Mouse (Mus musculus) liver, postnatal 0 days (tissue): ENCODE results near the gene Kcnk13. TPM values are rescaled to one million over a fixed set of nuclear protein-coding genes. Genes with fewer than 3 reads are reported as not detected.

Experiments used
- ATAC-seq: fragments of 200-750 bp; cut with Nextera tagmentation; 2 replicates; pipeline ENCODE4 v1.8.0; 2017; ENCODE audit warnings: mild to moderate bottlenecking, moderate library complexity
- DNase-seq: peaks from one replicate; pipeline ENCODE4 v3.0.0-alpha.2; 2016
- H3K27ac ChIP-seq: fragments of 300-500 bp; sonication (generic); 2 replicates; pipeline ENCODE4 v1.5.1; 2014; ENCODE audit warnings: antibody characterized with exemption, moderate library complexity, mild to moderate bottlenecking, low read depth
- H3K27me3 ChIP-seq: fragments of 300-500 bp; sonication (generic); 2 replicates; pipeline ENCODE4 v1.6.1; 2014; ENCODE audit warnings: low read length, control low read depth, mixed read lengths; ENCODE audit not compliant: insufficient read depth
- H3K36me3 ChIP-seq: fragments of 300-500 bp; sonication (generic); replicated peaks from 2 replicates; pipeline ENCODE4 v1.6.1; 2014; ENCODE audit warnings: mild to moderate bottlenecking, control low read depth, low read length, moderate library complexity, mixed read lengths; ENCODE audit not compliant: insufficient read depth
- H3K4me1 ChIP-seq: fragments of 300-500 bp; sonication (generic); 2 replicates; pipeline ENCODE4 v1.6.1; 2014; ENCODE audit warnings: antibody characterized with exemption, mild to moderate bottlenecking, control low read depth; ENCODE audit not compliant: insufficient read depth
- H3K4me2 ChIP-seq: fragments of 300-500 bp; sonication (generic); 2 replicates; pipeline ENCODE4 v1.6.1; 2014; ENCODE audit warnings: low read depth, mild to moderate bottlenecking, low read length, moderate library complexity, mixed read lengths
- H3K4me3 ChIP-seq: fragments of 300-500 bp; sonication (generic); 2 replicates; pipeline ENCODE4 v1.5.1; 2014; ENCODE audit warnings: low read depth, low read length
- H3K9ac ChIP-seq: fragments of 300-500 bp; sonication (generic); replicated peaks from 2 replicates; pipeline ENCODE4 v1.6.1; 2014; ENCODE audit warnings: mild to moderate bottlenecking, moderate library complexity
- H3K9me3 ChIP-seq: fragments of 300-500 bp; sonication (generic); 2 replicates; pipeline ENCODE4 v1.6.1; 2016; ENCODE audit warnings: mild to moderate bottlenecking, control low read depth, low read length, mixed read lengths
- CTCF ChIP-seq: sonication (generic); IDR thresholded peaks from 2 replicates; pipeline ENCODE4 v1.5.1; 2016; ENCODE audit warnings: antibody characterized with exemption, low read depth
- EP300 ChIP-seq: IDR thresholded peaks from 2 replicates; pipeline ENCODE4 v1.6.1; 2016; ENCODE audit warnings: antibody characterized with exemption, low read depth, mild to moderate bottlenecking
- WGBS: fragments of 180-500 bp; shearing (Covaris S2); extraction: QIAGEN DNeasy Blood & Tissue Kit; methylation state at CpG from one replicate; pipeline ENCODE4 v1.1.7; 2014; ENCODE audit not compliant: insufficient replicate concordance; 5-methylcytosine and 5-hydroxymethylcytosine counted together
- polyA plus RNA-seq: library from polyadenylated mRNA; unstranded; fragments of >200 nt; fragmentation: Nextera tagmentation; extraction: Ambion mirVana; gene quantifications from 2 replicates; pipeline ENCODE4 v1.2.1, GENCODE M21; 2015

Kcnk13 gene
- polyA plus RNA-seq, 1 experiment from 2014 or later = 1.3 TPM

DNA sequence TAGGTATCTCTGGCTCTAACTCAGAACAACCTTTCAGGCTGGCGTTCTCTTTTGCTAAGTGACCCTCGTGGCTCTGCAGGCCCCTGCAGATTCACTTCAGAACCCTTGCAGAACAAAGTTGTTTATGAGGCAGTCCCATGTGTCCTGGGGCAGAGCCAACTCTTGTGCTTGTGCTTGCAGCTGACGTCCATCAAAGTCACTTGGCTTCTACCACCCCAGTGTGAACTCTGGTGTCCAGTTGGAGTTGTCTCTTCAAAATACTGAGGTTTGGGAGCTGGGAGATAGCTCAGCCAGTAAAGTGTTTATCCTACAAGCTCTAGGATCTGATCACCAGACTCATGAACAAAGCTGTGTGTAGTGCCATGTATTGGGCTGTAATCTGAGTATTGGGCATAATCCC lies 37.6 kb downstream of the Kcnk13 start:
- Histone ChIP-seq H3K9ac (no peak overlapping the region), H3K36me3 (no peaks in the 10 kb centered on the region), H3K27me3 (no peaks in the 10 kb centered on the region), H3K4me1 (0 out of 2 replicates have a peak, but pooled peaks cover 2% of the 10 kb centered on the region), H3K9me3 (no peaks in the 10 kb centered on the region), H3K4me2 (no peak overlapping the region), H3K4me3 (no peak overlapping the region), H3K27ac (no peak overlapping the region)
- DNase-seq (no peak), ATAC-seq (no peak)
- no peak for TF ChIP-seq EP300
- TF ChIP-seq CTCF = no peak
- 55% methylated on average over 3 of the region's 3 CpGs for WGBS

- Histone ChIP-seq H3K9me3 (no peaks in the 10 kb centered on the region), H3K4me1 (0 out of 2 replicates have a peak, but pooled peaks cover 2% of the 10 kb centered on the region), H3K9ac (no peak overlapping the region), H3K36me3 (no peaks in the 10 kb centered on the region), H3K4me2 (no peak overlapping the region), H3K27ac (no peak overlapping the region), H3K4me3 (no peak overlapping the region), H3K27me3 (no peaks in the 10 kb centered on the region)
- no peak for DNase-seq
- TF ChIP-seq CTCF (no peak), EP300 (no peak)
- 63% methylated on average over 8 of the region's 8 CpGs for whole genome bisulfite sequencing
- no peak for ATAC-seq
These were observed 38.8 kb downstream of the Kcnk13 start for GRCm38 (mm10) chr12:100002914-100003587.

GRCm38 (mm10) chr12:100005285-100005684 lies 41.0 kb downstream of the Kcnk13 start:
- 0 out of 2 replicates have a peak, but pooled peaks cover 2% of the 10 kb centered on the region for H3K4me1 ChIP-seq
- no peak overlapping the region for H3K4me2 ChIP-seq
- no peak for DNase-seq
- no peak overlapping the region for H3K4me3 ChIP-seq
- no peak for ATAC-seq
- H3K9me3 ChIP-seq = no peaks in the 10 kb centered on the region
- WGBS = 36% methylated on average over 5 of the region's 5 CpGs
- TF ChIP-seq CTCF (no peak), EP300 (no peak)
- no peaks in the 10 kb centered on the region for H3K27me3 ChIP-seq
- H3K9ac ChIP-seq = no peak overlapping the region
- no peak overlapping the region for H3K27ac ChIP-seq
- H3K36me3 ChIP-seq = no peaks in the 10 kb centered on the region

DNA sequence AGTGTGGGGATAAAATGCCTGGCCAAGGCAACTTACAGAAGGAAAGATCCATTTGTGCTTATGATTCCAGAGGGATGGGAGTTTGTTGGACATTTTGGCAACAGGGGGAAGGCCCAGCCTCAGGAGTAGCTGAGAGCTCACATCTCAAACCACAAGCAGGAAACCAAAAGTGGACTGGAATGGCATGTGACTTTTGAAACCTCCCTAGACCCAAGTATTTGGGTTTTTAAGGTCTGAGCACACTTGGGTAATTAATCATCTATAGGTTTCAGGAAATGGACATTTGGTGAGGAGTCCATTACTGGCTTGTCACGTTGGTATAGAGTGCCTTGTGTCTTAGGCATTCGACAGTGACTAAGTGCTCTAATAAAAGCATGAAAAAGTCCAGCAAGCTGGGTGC lies 42.4 kb downstream of the Kcnk13 start:
- Histone ChIP-seq H3K27ac (no peak overlapping the region), H3K27me3 (no peaks in the 10 kb centered on the region), H3K4me1 (0 out of 2 replicates have a peak, but pooled peaks cover 2% of the 10 kb centered on the region), H3K9ac (no peak overlapping the region), H3K4me2 (no peak overlapping the region), H3K36me3 (no peaks in the 10 kb centered on the region), H3K9me3 (no peaks in the 10 kb centered on the region), H3K4me3 (no peak overlapping the region)
- ATAC-seq (no peak), DNase-seq (no peak)
- TF ChIP-seq CTCF (no peak), EP300 (no peak)
- WGBS = 33% methylated on average over 2 of the region's 2 CpGs

DNA sequence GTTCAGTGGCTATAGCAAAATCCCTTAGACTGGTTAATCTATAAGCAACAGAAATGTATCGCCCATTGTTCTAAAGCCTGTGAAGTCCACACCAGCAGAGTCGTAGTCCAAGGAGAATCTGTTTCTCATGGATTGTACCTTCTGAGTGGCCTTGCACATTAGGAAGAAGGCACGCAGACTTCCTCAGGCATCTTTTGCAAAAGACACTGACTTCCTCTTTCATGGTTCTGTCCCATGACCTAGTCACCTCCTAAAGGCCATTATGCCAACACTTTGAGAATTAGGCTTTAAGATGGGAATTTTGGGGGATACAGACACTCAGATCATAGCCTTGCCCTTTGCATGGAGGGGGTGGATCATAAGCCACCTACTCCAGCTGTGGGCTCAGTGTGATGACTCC lies 48.5 kb downstream of the Kcnk13 start:
- Histone ChIP-seq H3K27ac (no peak overlapping the region), H3K4me3 (no peak overlapping the region), H3K9me3 (no peaks in the 10 kb centered on the region), H3K4me1 (no peaks in the 10 kb centered on the region), H3K9ac (no peak overlapping the region), H3K36me3 (no peaks in the 10 kb centered on the region), H3K27me3 (no peaks in the 10 kb centered on the region), H3K4me2 (no peak overlapping the region)
- ATAC-seq (no peak), DNase-seq (no peak)
- WGBS = 66% methylated on average over 3 of the region's 3 CpGs
- no peak for TF ChIP-seq EP300

GRCm38 (mm10) chr12:100015146-100015545 lies 50.8 kb downstream of the Kcnk13 start:
- TF ChIP-seq EP300 = no peak
- TF ChIP-seq CTCF = no peak
- no peak overlapping the region for H3K4me2 ChIP-seq
- DNase-seq (no peak), ATAC-seq (no peak)
- no peaks in the 10 kb centered on the region for H3K4me1 ChIP-seq
- 72% methylated on average over 5 of the region's 5 CpGs for WGBS
- no peak overlapping the region for H3K9ac ChIP-seq
- H3K36me3 ChIP-seq = no peaks in the 10 kb centered on the region
- no peaks in the 10 kb centered on the region for H3K9me3 ChIP-seq
- H3K27me3 ChIP-seq = no peaks in the 10 kb centered on the region
- no peak overlapping the region for H3K27ac ChIP-seq
- no peak overlapping the region for H3K4me3 ChIP-seq
